Mouse (Mus musculus): ENCODE measurements at regions not wholly inside any gene's neighbourhood (a gene's known extent, or its start where the extent isn't known, plus 50 kb on each side); places are given as distances from the start of the nearest gene placed in this dataset.

GRCm38 (mm10) chr7:137940084-137940483 is 457.4 kb downstream of the Tcerg1l start:
- TF ChIP-seq POLR2A (IDR thresholded peaks at IDR 0.05; ENCODE audit: low read depth, low read length), result no peak
- TF ChIP-seq CTCF (IDR thresholded peaks at IDR 0.05; ENCODE audit: extremely low read depth, insufficient read length, insufficient replicate concordance, low read depth, low read length), result no peak

All from small intestine, adult 2 months (tissue).